Mouse (Mus musculus): ENCODE measurements around the gene Vps13a.

Gene Vps13a

DNA sequence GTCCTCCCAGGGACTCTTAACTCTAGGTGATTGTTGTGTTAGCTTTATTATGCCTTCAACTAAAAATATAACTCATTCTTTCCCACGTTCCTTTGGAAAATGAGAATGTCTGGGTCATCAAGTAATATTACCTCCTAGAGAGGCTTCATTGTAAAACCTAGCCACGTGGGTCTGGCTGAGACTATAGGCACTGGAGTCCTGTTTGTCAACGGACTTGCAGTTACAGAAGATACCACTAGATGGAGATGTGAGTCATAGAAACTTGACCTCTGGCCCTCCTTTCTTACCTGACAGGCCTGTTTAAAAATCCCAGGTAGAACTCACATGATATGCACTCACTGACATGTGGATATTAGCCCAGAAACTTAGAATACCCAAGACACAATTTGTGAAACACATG lies 195.4 kb downstream of the Vps13a start:
- no peak for DNase-seq (ENCODE audit: extremely low read depth, low read depth, low spot score)

- DNase-seq (ENCODE audit: extremely low read depth, low read depth, low spot score): no peak
These were observed 196.2 kb downstream of the Vps13a start for GRCm38 (mm10) chr19:16584546-16584945.

DNA sequence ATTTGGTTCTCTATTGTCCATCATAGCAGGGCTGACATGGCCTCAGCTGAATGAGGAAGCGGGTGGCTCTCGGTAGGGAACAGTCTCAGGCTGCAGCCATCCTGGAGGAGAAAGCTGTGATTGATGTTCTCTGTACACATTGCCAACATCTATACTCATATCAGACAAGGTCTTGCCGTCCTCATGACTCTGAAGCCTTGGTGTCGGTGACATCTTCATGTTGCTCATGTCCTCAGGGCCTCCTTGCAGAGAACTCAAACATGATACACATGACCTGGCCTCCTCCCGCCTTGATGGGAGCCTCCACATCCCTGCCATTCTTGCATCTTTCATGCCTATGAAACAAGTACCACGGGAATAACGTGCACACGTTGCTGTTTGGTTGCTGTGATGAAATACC lies 200.2 kb downstream of the Vps13a start:
- DNase-seq (ENCODE audit: extremely low read depth, low read depth, low spot score): no peak

DNA sequence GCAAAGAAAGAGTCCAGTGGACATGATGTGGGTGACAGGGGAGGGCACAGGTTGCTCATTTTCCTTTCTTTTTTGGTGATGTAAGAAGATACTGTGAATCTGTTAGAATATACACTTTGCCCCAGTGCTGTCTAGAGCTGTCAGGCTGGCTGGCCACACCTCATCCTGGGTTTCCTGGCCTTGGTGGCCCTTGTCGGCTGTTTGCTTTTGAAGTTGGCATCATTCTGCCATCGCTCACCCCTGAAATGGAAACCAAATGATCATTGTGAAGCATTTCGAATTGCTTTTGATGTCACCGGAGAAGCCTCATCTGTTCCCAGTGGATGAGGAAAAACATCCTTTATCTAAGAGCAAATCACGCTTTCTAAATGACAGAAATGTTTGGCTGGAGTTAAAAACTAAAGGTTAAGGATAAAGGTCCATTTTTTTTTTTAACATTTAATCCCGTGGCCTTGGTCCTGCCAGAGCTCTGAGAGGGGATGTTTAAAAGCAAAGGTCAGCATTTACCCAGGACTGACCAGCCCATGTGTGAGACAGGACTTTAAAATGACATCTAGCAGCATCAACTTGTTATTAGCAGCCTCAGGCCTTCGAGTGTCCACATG lies 201.0 kb downstream of the Vps13a start:
- DNase-seq (ENCODE audit: extremely low read depth, low read depth, low spot score): no peak

DNA sequence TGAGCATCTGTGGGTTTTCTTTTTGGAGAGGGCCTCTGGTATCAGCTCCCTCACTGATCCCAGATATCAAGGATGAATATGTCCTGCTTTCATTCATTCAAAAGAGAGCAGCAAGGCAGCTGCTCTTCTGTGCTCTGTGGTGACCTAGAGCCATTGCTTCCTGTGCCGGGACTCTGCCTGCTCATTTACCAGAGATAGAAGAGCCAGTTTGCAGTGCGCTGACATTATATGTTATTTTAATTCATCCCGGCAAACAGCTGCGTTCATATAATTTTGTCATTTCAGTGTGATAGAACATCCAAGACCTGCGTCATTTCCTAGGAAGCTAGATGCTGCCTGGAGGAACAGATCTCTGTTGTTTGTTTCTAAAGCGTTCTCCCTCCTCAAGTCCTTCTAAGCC lies 203.9 kb downstream of the Vps13a start:
- no peak for DNase-seq (ENCODE audit: extremely low read depth, low read depth, low spot score)
